Mouse (Mus musculus) CH12.LX (cell line): ENCODE measurements around the gene Tbx3.

Experiments used
- CHD2 ChIP-seq: IDR thresholded peaks from 2 replicates; pipeline ENCODE4 v1.6.1; 2011; ENCODE audit warnings: low read length, improper control_type of control experiment
- CTCF ChIP-seq, 2 experiments: IDR thresholded peaks in 1 of 2; conservative IDR thresholded peaks in 1 of 2; 2 replicates each; pipeline ENCODE4 v1.5.1; 2011 to 2012; ENCODE audit warnings: low read depth in 2 of 2, low read length in 2 of 2, improper control_type of control experiment in 1 of 2, inconsistent platforms in 1 of 2, mild to moderate bottlenecking in 1 of 2, moderate library complexity in 1 of 2
- EP300 ChIP-seq: IDR thresholded peaks from 2 replicates; pipeline ENCODE4 v1.6.1; 2011; ENCODE audit warnings: low read length, improper control_type of control experiment
- HCFC1 ChIP-seq: IDR thresholded peaks from 2 replicates; pipeline ENCODE4 v1.6.1; 2012; ENCODE audit warnings: low read depth, mild to moderate bottlenecking, inconsistent platforms, low read length, improper control_type of control experiment
- JUN ChIP-seq: IDR thresholded peaks from 2 replicates; pipeline ENCODE4 v1.6.1; 2011; ENCODE audit warnings: low read depth, mild to moderate bottlenecking, low read length, improper control_type of control experiment, moderate library complexity; ENCODE audit not compliant: insufficient read depth
- POLR2AphosphoS2 ChIP-seq: IDR thresholded peaks from 2 replicates; pipeline ENCODE4 v1.6.1; 2011; ENCODE audit warnings: low read depth, low read length, improper control_type of control experiment

DNA sequence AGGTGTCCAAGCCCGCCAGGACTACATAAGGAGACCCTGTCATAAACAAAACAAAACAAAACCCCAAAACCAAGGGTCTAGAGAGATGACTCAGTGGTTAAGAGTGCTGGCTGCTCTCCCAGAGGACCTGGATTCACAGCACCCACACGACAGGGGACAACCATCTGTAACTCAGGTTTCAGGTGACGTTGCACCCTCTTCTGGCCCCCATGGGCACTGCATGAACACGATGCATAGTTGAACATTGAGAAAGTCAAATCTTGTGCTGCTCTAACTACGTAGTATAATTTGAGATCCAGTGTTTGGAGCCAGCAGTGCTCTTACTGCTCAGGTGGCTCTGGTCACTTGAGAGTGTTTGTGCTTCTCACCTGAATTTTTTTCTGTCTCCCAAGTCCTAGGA lies 41.2 kb downstream of the Tbx3 start:
- no peak for TF ChIP-seq CTCF (conservative IDR thresholded peaks at IDR 0.05 in 1 of 2, IDR thresholded peaks at IDR 0.05 in 1 of 2; ENCODE audit: low read depth in 2 of 2, low read length in 2 of 2)
- TF ChIP-seq POLR2AphosphoS2: no peak
- no peak for TF ChIP-seq CHD2
- TF ChIP-seq JUN: no peak
- TF ChIP-seq HCFC1: no peak
- TF ChIP-seq EP300: no peak
